In genomic region chr8:93896841-93897551, GRCm38 (mm10) we compare ENCODE assay signal across 23 mouse cellular contexts.
DNase-seq lines count a peak whose midpoint lies in the region; ATAC-seq and TF ChIP-seq lines count a peak whose summit lies in the region.
"Had no signal": no experiment of that assay in that cellular context is flagged by ENCODE, and none has a peak within 500 bp of the region (broad histone marks: within the 10 kb centered on the region; RNA-seq: fewer than 3 reads in every experiment).

No protein-coding gene starts in this region.

- H3K4me2 ChIP-seq in intestine, embryonic 15.5 days (replicated peaks), result no peak overlapping the region
- H3K4me2 ChIP-seq in intestine, postnatal 0 days (replicated peaks; ENCODE audit: low read depth), result no peak overlapping the region
- no peak overlapping the region for H3K4me2 ChIP-seq in lung, embryonic 16.5 days (ENCODE audit: low read depth, low read length)
- no peak overlapping the region for H3K4me2 ChIP-seq in intestine, embryonic 16.5 days (ENCODE audit: low read depth, low read length)
- H3K4me2 ChIP-seq: forebrain, embryonic 12.5 days; limb, embryonic 15.5 days; liver, embryonic 15.5 days; neural tube, embryonic 13.5 days had no signal

- H3K27ac ChIP-seq in intestine, embryonic 15.5 days, result no peak overlapping the region
- H3K27ac ChIP-seq in intestine, postnatal 0 days (ENCODE audit: low read depth, low read length), result no peak overlapping the region
- no peak overlapping the region for H3K27ac ChIP-seq in lung, embryonic 16.5 days (ENCODE audit: low read length)
- H3K27ac ChIP-seq in intestine, embryonic 16.5 days (ENCODE audit: low read length), result peak overlapping the region; percentile 35; the same call in 1 of the 2 replicates
- no peak overlapping the region for H3K27ac ChIP-seq in thymus, adult 2 months (ENCODE audit: control insufficient read depth, insufficient read depth, low read length)
- H3K27ac ChIP-seq: forebrain, embryonic 12.5 days; gastrocnemius, adult 2 months; hindbrain, postnatal 0 days; limb, embryonic 15.5 days; liver, embryonic 15.5 days; neural tube, embryonic 13.5 days had no signal

- no peaks in the 10 kb centered on the region for H3K36me3 ChIP-seq in intestine, embryonic 15.5 days
- no peaks in the 10 kb centered on the region for H3K36me3 ChIP-seq in intestine, postnatal 0 days (ENCODE audit: control insufficient read depth, insufficient read depth)
- H3K36me3 ChIP-seq in lung, embryonic 16.5 days (ENCODE audit: control insufficient read depth, insufficient read depth, low read length), result no peaks in the 10 kb centered on the region
- no peaks in the 10 kb centered on the region for H3K36me3 ChIP-seq in intestine, embryonic 16.5 days (ENCODE audit: control insufficient read depth, insufficient read depth, low read length)
- H3K36me3 ChIP-seq in thymus, adult 2 months (ENCODE audit: control insufficient read depth, insufficient read depth, low read length), result no peaks in the 10 kb centered on the region
- H3K36me3 ChIP-seq: limb, embryonic 15.5 days; liver, embryonic 15.5 days had no signal

- no peaks in the 10 kb centered on the region for H3K9me3 ChIP-seq in intestine, embryonic 15.5 days
- no peaks in the 10 kb centered on the region for H3K9me3 ChIP-seq in intestine, postnatal 0 days (ENCODE audit: control insufficient read depth)
- H3K9me3 ChIP-seq in lung, embryonic 16.5 days (ENCODE audit: control insufficient read depth, low read length), result no peaks in the 10 kb centered on the region
- no peaks in the 10 kb centered on the region for H3K9me3 ChIP-seq in intestine, embryonic 16.5 days (ENCODE audit: control insufficient read depth, low read length)
- H3K9me3 ChIP-seq: forebrain, embryonic 12.5 days; limb, embryonic 15.5 days; liver, embryonic 15.5 days; neural tube, embryonic 13.5 days had no signal

- no peak for TF ChIP-seq CTCF in intestine, postnatal 0 days (IDR thresholded peaks at IDR 0.05; ENCODE audit: low read depth)
- no peak for TF ChIP-seq CTCF in thymus, adult 2 months (IDR thresholded peaks at IDR 0.05; ENCODE audit: borderline replicate concordance, control insufficient read depth, extremely low read depth, insufficient read depth, low read length, poor library complexity)

- H3K9ac ChIP-seq in intestine, embryonic 15.5 days, result no peak overlapping the region
- no peak overlapping the region for H3K9ac ChIP-seq in intestine, postnatal 0 days (ENCODE audit: low read depth, low read length)
- H3K9ac ChIP-seq in lung, embryonic 16.5 days (ENCODE audit: low read length), result no peak overlapping the region
- H3K9ac ChIP-seq in intestine, embryonic 16.5 days (ENCODE audit: low read depth, low read length), result no peak overlapping the region
- H3K9ac ChIP-seq: forebrain, embryonic 12.5 days; limb, embryonic 15.5 days; liver, embryonic 15.5 days; neural tube, embryonic 13.5 days had no signal

- H3K4me1 ChIP-seq in intestine, embryonic 15.5 days (replicated peaks), result peaks cover 6% of the 10 kb centered on the region
- no peaks in the 10 kb centered on the region for H3K4me1 ChIP-seq in intestine, postnatal 0 days (replicated peaks; ENCODE audit: control insufficient read depth, insufficient read depth, low read length)
- H3K4me1 ChIP-seq in lung, embryonic 16.5 days (replicated peaks; ENCODE audit: control insufficient read depth, insufficient read depth, low read length), result no peaks in the 10 kb centered on the region
- peaks cover 3% of the 10 kb centered on the region for H3K4me1 ChIP-seq in intestine, embryonic 16.5 days (ENCODE audit: control insufficient read depth, insufficient read depth, low read length)
- H3K4me1 ChIP-seq in thymus, adult 2 months (replicated peaks; ENCODE audit: control insufficient read depth, insufficient read depth, low read length), result no peaks in the 10 kb centered on the region
- H3K4me1 ChIP-seq: limb, embryonic 15.5 days had no signal

- 67% methylated on average over 7 of the region's 7 CpGs for WGBS in intestine, embryonic 15.5 days
- 67% methylated on average over 7 of the region's 7 CpGs for WGBS in intestine, postnatal 0 days
- WGBS in lung, embryonic 16.5 days, result 67% methylated on average over 7 of the region's 7 CpGs
- whole genome bisulfite sequencing in intestine, embryonic 16.5 days, result 69% methylated on average over 7 of the region's 7 CpGs
- 90% methylated on average over 7 of the region's 7 CpGs for WGBS in thymus, adult 2 months

- peak; percentile 96 for DNase-seq in heart, adult 11 months
- no peak for DNase-seq in heart, postnatal 4 days
- DNase-seq in lung, postnatal 36 days, result no peak
- no peak for DNase-seq in thymus, adult 2 months
- DNase-seq: adrenal gland, postnatal 25 days; cerebellum, adult 11 months; cerebellum, postnatal 25 days; embryo, embryonic 11 days; gastrocnemius, adult 2 months; kidney, adult 2 months; kidney, postnatal 36 days; right cerebral cortex, adult 18-20 months; thymus, adult 18-20 months had no signal

- no peaks in the 10 kb centered on the region for H3K27me3 ChIP-seq in intestine, embryonic 15.5 days (replicated peaks)
- H3K27me3 ChIP-seq in intestine, postnatal 0 days (replicated peaks; ENCODE audit: control insufficient read depth, insufficient read depth, low read length), result no peaks in the 10 kb centered on the region
- H3K27me3 ChIP-seq in lung, embryonic 16.5 days (ENCODE audit: control insufficient read depth, insufficient read depth, low read depth, low read length), result no peaks in the 10 kb centered on the region; the same call in 1 of the 2 replicates
- no peaks in the 10 kb centered on the region for H3K27me3 ChIP-seq in intestine, embryonic 16.5 days (replicated peaks; ENCODE audit: control insufficient read depth, insufficient read depth, low read length)
- H3K27me3 ChIP-seq in thymus, adult 2 months (ENCODE audit: control insufficient read depth, insufficient read depth, low read length), result no peaks in the 10 kb centered on the region
- H3K27me3 ChIP-seq: CH12.LX; forebrain, embryonic 12.5 days; limb, embryonic 15.5 days; liver, embryonic 15.5 days; neural tube, embryonic 13.5 days had no signal

- TF ChIP-seq POLR2A in thymus, adult 2 months (IDR thresholded peaks at IDR 0.05; ENCODE audit: control insufficient read depth, extremely low read depth, insufficient read depth, low read length, poor library complexity), result no peak

- no peak overlapping the region for H3K4me3 ChIP-seq in intestine, embryonic 15.5 days (replicated peaks)
- H3K4me3 ChIP-seq in intestine, postnatal 0 days (ENCODE audit: low read depth, low read length), result no peak overlapping the region
- H3K4me3 ChIP-seq in lung, embryonic 16.5 days (ENCODE audit: low read length), result no peak overlapping the region
- no peak overlapping the region for H3K4me3 ChIP-seq in intestine, embryonic 16.5 days (ENCODE audit: low read length)
- no peak overlapping the region for H3K4me3 ChIP-seq in thymus, adult 2 months (ENCODE audit: control insufficient read depth, insufficient read depth, low read length)
- H3K4me3 ChIP-seq: forebrain, embryonic 12.5 days; gastrocnemius, adult 2 months; limb, embryonic 15.5 days; liver, embryonic 15.5 days; neural tube, embryonic 13.5 days had no signal

- ATAC-seq in intestine, embryonic 15.5 days, result 0 out of 2 replicates have a peak, but pooled peaks have one; percentile 63
- no peak for ATAC-seq in intestine, postnatal 0 days
- ATAC-seq in lung, embryonic 16.5 days (ENCODE audit: low read depth), result peak; percentile 49; the same call in 1 of the 2 replicates
- ATAC-seq in intestine, embryonic 16.5 days, result no peak
- ATAC-seq: hindbrain, postnatal 0 days had no signal

Comparison
In these comparisons a context has a peak if more than half of its experiments do, and no peak if none do; other contexts are left out.
1. ATAC-seq: peak in intestine, embryonic 15.5 days (single experiment) and lung, embryonic 16.5 days (single experiment); none in intestine, postnatal 0 days (single experiment) and intestine, embryonic 16.5 days (single experiment).